Mouse (Mus musculus) thymus, postnatal 4 days (tissue): ENCODE results near the gene Sbk2.
"Not testable (repeated sequence)": the region's sequence is repeated elsewhere in the genome, so short reads cannot be mapped to it uniquely, and the experiment has no call there.

Experiments used
- DNase-seq: peaks from one replicate; pipeline ENCODE4 v3.0.0; 2021

Sbk2 gene

GRCm38 (mm10) chr7:4964272-4964671 lies at the start of gene Sbk2:
Gene Sbk2, minus strand, starts transcription at chr7:4964406.
- peak; percentile 95 for DNase-seq

GRCm38 (mm10) chr7:5012681-5013513 lies 48.7 kb upstream of the Sbk2 start:
- no peak for DNase-seq

- DNase-seq, result no peak
These were observed 44.0 kb upstream of the Sbk2 start for GRCm38 (mm10) chr7:5008229-5008628.

- DNase-seq, result not testable (repeated sequence)
These were observed 38.7 kb upstream of the Sbk2 start for GRCm38 (mm10) chr7:5002876-5003275.

GRCm38 (mm10) chr7:4999876-5000275 lies 35.7 kb upstream of the Sbk2 start:
- peak; percentile 66 for DNase-seq

GRCm38 (mm10) chr7:4996934-4997333 lies 32.7 kb upstream of the Sbk2 start:
- DNase-seq, result no peak

GRCm38 (mm10) chr7:4996003-4996895 lies 32.0 kb upstream of the Sbk2 start, which contains the start of gene Zfp579:
Gene Zfp579, minus strand, starts transcription at chr7:4996158.
- peak; percentile 94 for DNase-seq

- DNase-seq, result no peak
These were observed 31.2 kb upstream of the Sbk2 start for GRCm38 (mm10) chr7:4995268-4996002.

- DNase-seq, result no peak
These were observed 30.0 kb upstream of the Sbk2 start for GRCm38 (mm10) chr7:4993999-4994788.

- DNase-seq, result no peak
These were observed 29.3 kb upstream of the Sbk2 start for GRCm38 (mm10) chr7:4993347-4993998.

GRCm38 (mm10) chr7:4988250-4988649 lies 24.0 kb upstream of the Sbk2 start:
- no peak for DNase-seq

- DNase-seq, result peak; percentile 17
These were observed 12.6 kb upstream of the Sbk2 start for GRCm38 (mm10) chr7:4976832-4977231.

- no peak for DNase-seq
These were observed 11.2 kb upstream of the Sbk2 start for GRCm38 (mm10) chr7:4975455-4975854.

- no peak for DNase-seq
These were observed 8.3 kb upstream of the Sbk2 start for GRCm38 (mm10) chr7:4972321-4973047.

GRCm38 (mm10) chr7:4971710-4972109 lies 7.5 kb upstream of the Sbk2 start:
- no peak for DNase-seq

GRCm38 (mm10) chr7:4971068-4971467 lies 6.9 kb upstream of the Sbk2 start, which contains the start of gene Sbk3:
Gene Sbk3, minus strand, starts transcription at chr7:4971168.
- DNase-seq, result no peak

- no peak for DNase-seq
These were observed 782 bp upstream of the Sbk2 start for GRCm38 (mm10) chr7:4964988-4965387.

- DNase-seq, result no peak
These were observed 679 bp downstream of the Sbk2 start for GRCm38 (mm10) chr7:4963527-4963926.

- no peak for DNase-seq
These were observed 6.8 kb downstream of the Sbk2 start for GRCm38 (mm10) chr7:4957361-4957760.

GRCm38 (mm10) chr7:4953815-4954445 lies 10.3 kb downstream of the Sbk2 start:
- no peak for DNase-seq
